Mouse (Mus musculus) neural tube, embryonic 15.5 days (tissue): Measurements from ENCODE around the gene Pfkm. TPM values are rescaled to one million over a fixed set of nuclear protein-coding genes. Genes with fewer than 3 reads are reported as not detected.

Source experiments
- ATAC-seq: fragments of 200-750 bp; cut with Nextera tagmentation; 2 replicates; pipeline ENCODE4 v1.8.0; 2017; ENCODE audit warnings: mild to moderate bottlenecking, moderate TSS enrichment, moderate library complexity; ENCODE audit not compliant: low FRiP score
- H3K27ac ChIP-seq: fragments of 300-500 bp; sonication (generic); replicated peaks from 2 replicates; pipeline ENCODE4 v1.5.1; 2015; ENCODE audit warnings: mild to moderate bottlenecking, inconsistent platforms
- H3K27me3 ChIP-seq: fragments of 300-500 bp; sonication (generic); replicated peaks from 2 replicates; pipeline ENCODE4 v1.6.1; 2015; ENCODE audit warnings: inconsistent platforms
- H3K36me3 ChIP-seq: fragments of 300-500 bp; sonication (generic); 2 replicates; pipeline ENCODE4 v1.6.1; 2015; ENCODE audit warnings: inconsistent platforms
- H3K4me1 ChIP-seq: fragments of 300-500 bp; sonication (generic); 2 replicates; pipeline ENCODE4 v1.6.1; 2015; ENCODE audit warnings: inconsistent platforms
- H3K4me2 ChIP-seq: fragments of 300-500 bp; sonication (generic); 2 replicates; pipeline ENCODE4 v1.6.1; 2015; ENCODE audit warnings: inconsistent platforms, mild to moderate bottlenecking, moderate library complexity
- H3K4me3 ChIP-seq: fragments of 300-500 bp; sonication (generic); replicated peaks from 2 replicates; pipeline ENCODE4 v1.5.1; 2015; ENCODE audit warnings: mild to moderate bottlenecking, inconsistent platforms
- H3K9ac ChIP-seq: fragments of 300-500 bp; sonication (generic); replicated peaks from 2 replicates; pipeline ENCODE4 v1.6.1; 2015; ENCODE audit warnings: mild to moderate bottlenecking, inconsistent platforms
- H3K9me3 ChIP-seq: fragments of 300-500 bp; sonication (generic); replicated peaks from 2 replicates; pipeline ENCODE4 v1.6.1; 2016; ENCODE audit warnings: inconsistent platforms
- WGBS: fragments of 180-500 bp; shearing (Covaris S2); methylation state at CpG from one replicate; pipeline ENCODE4 v1.1.7; 2015; ENCODE audit warnings: mixed read lengths; 5-methylcytosine and 5-hydroxymethylcytosine counted together
- polyA plus RNA-seq: library from polyadenylated mRNA; unstranded; fragments of >200 nt; fragmentation: Nextera tagmentation; extraction: Ambion mirVana; gene quantifications from 2 replicates; pipeline ENCODE4 v1.2.1, GENCODE M21; 2015

Gene Pfkm
- polyA plus RNA-seq, 1 experiment from 2014 or later, result 94.3 TPM

- H3K9ac ChIP-seq, result no peak overlapping the region
- H3K4me3 ChIP-seq, result no peak overlapping the region
- peaks cover 15% of the 10 kb centered on the region for H3K4me1 ChIP-seq
- H3K36me3 ChIP-seq, result peaks cover 43% of the 10 kb centered on the region
- no peak overlapping the region for H3K4me2 ChIP-seq
- H3K27ac ChIP-seq, result no peak overlapping the region
- H3K27me3 ChIP-seq, result no peaks in the 10 kb centered on the region
- 87% methylated on average over 9 of the region's 10 CpGs for WGBS
- no peaks in the 10 kb centered on the region for H3K9me3 ChIP-seq
- ATAC-seq, result no peak
Measured at GRCm38 (mm10) chr15:98142515-98142914, 50.1 kb downstream of the Pfkm start.

- Histone ChIP-seq H3K9me3 (no peaks in the 10 kb centered on the region), H3K27ac (peak overlapping the region; percentile 77), H3K4me1 (peaks cover 15% of the 10 kb centered on the region), H3K27me3 (no peaks in the 10 kb centered on the region), H3K4me3 (peak overlapping the region; percentile 85), H3K36me3 (peaks cover 21% of the 10 kb centered on the region), H3K9ac (peak overlapping the region; percentile 96), H3K4me2 (peak overlapping the region; percentile 84)
- peak; percentile 16 for ATAC-seq
- WGBS, result 2% methylated on average over 32 of the region's 36 CpGs
Measured at GRCm38 (mm10) chr15:98144861-98145507, 52.6 kb downstream of the Pfkm start.

- Histone ChIP-seq H3K36me3 (peaks cover 14% of the 10 kb centered on the region), H3K4me2 (peak overlapping the region; percentile 84), H3K27me3 (no peaks in the 10 kb centered on the region), H3K4me1 (peaks cover 15% of the 10 kb centered on the region), H3K9me3 (no peaks in the 10 kb centered on the region), H3K9ac (peak overlapping the region; percentile 96), H3K27ac (peak overlapping the region; percentile 77), H3K4me3 (peak overlapping the region; percentile 85)
- peak; percentile 97 for ATAC-seq
- 1% methylated on average over 38 of the region's 38 CpGs for WGBS
Measured at GRCm38 (mm10) chr15:98145559-98146181, 53.3 kb downstream of the Pfkm start.

- H3K4me3 ChIP-seq, result no peak overlapping the region
- ATAC-seq, result no peak
- H3K4me1 ChIP-seq, result peaks cover 13% of the 10 kb centered on the region
- no peak overlapping the region for H3K27ac ChIP-seq
- no peaks in the 10 kb centered on the region for H3K36me3 ChIP-seq
- no peak overlapping the region for H3K9ac ChIP-seq
- H3K9me3 ChIP-seq, result no peaks in the 10 kb centered on the region
- H3K4me2 ChIP-seq, result no peak overlapping the region
- 89% methylated on average over 3 of the region's 3 CpGs for whole genome bisulfite sequencing
- no peaks in the 10 kb centered on the region for H3K27me3 ChIP-seq
Measured at GRCm38 (mm10) chr15:98148356-98148755, 56.0 kb downstream of the Pfkm start.

GRCm38 (mm10) chr15:98149166-98149602 is 56.8 kb downstream of the Pfkm start:
- WGBS, result 85% methylated on average over 10 of the region's 10 CpGs
- Histone ChIP-seq H3K9ac (no peak overlapping the region), H3K9me3 (no peaks in the 10 kb centered on the region), H3K4me1 (peaks cover 13% of the 10 kb centered on the region), H3K27me3 (no peaks in the 10 kb centered on the region), H3K27ac (no peak overlapping the region), H3K4me2 (no peak overlapping the region), H3K4me3 (no peak overlapping the region), H3K36me3 (no peaks in the 10 kb centered on the region)
- ATAC-seq, result no peak

- Histone ChIP-seq H3K27me3 (no peaks in the 10 kb centered on the region), H3K4me2 (no peak overlapping the region), H3K9ac (no peak overlapping the region), H3K4me1 (no peaks in the 10 kb centered on the region), H3K36me3 (no peaks in the 10 kb centered on the region), H3K27ac (no peak overlapping the region), H3K9me3 (no peaks in the 10 kb centered on the region), H3K4me3 (no peak overlapping the region)
- 71% methylated on average over 7 of the region's 7 CpGs for WGBS
- ATAC-seq, result no peak
Measured at GRCm38 (mm10) chr15:98152916-98153315, 60.5 kb downstream of the Pfkm start.

- H3K4me2 ChIP-seq, result no peak overlapping the region
- no peaks in the 10 kb centered on the region for H3K36me3 ChIP-seq
- no peaks in the 10 kb centered on the region for H3K9me3 ChIP-seq
- WGBS, result 34% methylated on average over 3 of the region's 3 CpGs
- H3K27me3 ChIP-seq, result no peaks in the 10 kb centered on the region
- no peaks in the 10 kb centered on the region for H3K4me1 ChIP-seq
- no peak overlapping the region for H3K4me3 ChIP-seq
- no peak for ATAC-seq
- no peak overlapping the region for H3K27ac ChIP-seq
- no peak overlapping the region for H3K9ac ChIP-seq
Measured at GRCm38 (mm10) chr15:98153625-98154024, 61.2 kb downstream of the Pfkm start.

GRCm38 (mm10) chr15:98154146-98154545 is 61.8 kb downstream of the Pfkm start:
- no peak overlapping the region for H3K9ac ChIP-seq
- no peaks in the 10 kb centered on the region for H3K36me3 ChIP-seq
- H3K27ac ChIP-seq, result no peak overlapping the region
- H3K4me2 ChIP-seq, result no peak overlapping the region
- no peak overlapping the region for H3K4me3 ChIP-seq
- no peaks in the 10 kb centered on the region for H3K9me3 ChIP-seq
- H3K27me3 ChIP-seq, result no peaks in the 10 kb centered on the region
- H3K4me1 ChIP-seq, result no peaks in the 10 kb centered on the region
- WGBS, result 71% methylated on average over 4 of the region's 4 CpGs
- no peak for ATAC-seq

- no peak overlapping the region for H3K4me3 ChIP-seq
- H3K27ac ChIP-seq, result no peak overlapping the region
- H3K4me1 ChIP-seq, result no peaks in the 10 kb centered on the region
- H3K27me3 ChIP-seq, result no peaks in the 10 kb centered on the region
- no peaks in the 10 kb centered on the region for H3K36me3 ChIP-seq
- no peaks in the 10 kb centered on the region for H3K9me3 ChIP-seq
- H3K9ac ChIP-seq, result no peak overlapping the region
- no peak for ATAC-seq
- no peak overlapping the region for H3K4me2 ChIP-seq
- 81% methylated on average over 3 of the region's 3 CpGs for WGBS
Measured at GRCm38 (mm10) chr15:98154631-98155030, 62.2 kb downstream of the Pfkm start.

GRCm38 (mm10) chr15:98155272-98155671 is 62.9 kb downstream of the Pfkm start:
- WGBS, result 94% methylated on average over 5 of the region's 5 CpGs
- no peaks in the 10 kb centered on the region for H3K36me3 ChIP-seq
- H3K27me3 ChIP-seq, result no peaks in the 10 kb centered on the region
- H3K9me3 ChIP-seq, result no peaks in the 10 kb centered on the region
- H3K9ac ChIP-seq, result no peak overlapping the region
- ATAC-seq, result no peak
- no peaks in the 10 kb centered on the region for H3K4me1 ChIP-seq
- H3K4me3 ChIP-seq, result no peak overlapping the region
- H3K27ac ChIP-seq, result no peak overlapping the region
- H3K4me2 ChIP-seq, result no peak overlapping the region

GRCm38 (mm10) chr15:98155944-98156343 is 63.6 kb downstream of the Pfkm start:
- Histone ChIP-seq H3K4me2 (no peak overlapping the region), H3K27ac (no peak overlapping the region), H3K9ac (no peak overlapping the region), H3K4me3 (no peak overlapping the region), H3K36me3 (no peaks in the 10 kb centered on the region), H3K9me3 (no peaks in the 10 kb centered on the region), H3K4me1 (no peaks in the 10 kb centered on the region), H3K27me3 (no peaks in the 10 kb centered on the region)
- no peak for ATAC-seq
- 82% methylated on average over 4 of the region's 4 CpGs for WGBS

- Histone ChIP-seq H3K4me2 (no peak overlapping the region), H3K4me3 (no peak overlapping the region), H3K27me3 (no peaks in the 10 kb centered on the region), H3K4me1 (no peaks in the 10 kb centered on the region), H3K9ac (no peak overlapping the region), H3K9me3 (no peaks in the 10 kb centered on the region), H3K27ac (no peak overlapping the region), H3K36me3 (no peaks in the 10 kb centered on the region)
- ATAC-seq, result no peak
- WGBS, result 72% methylated on average over 1 of the region's 1 CpGs
Measured at GRCm38 (mm10) chr15:98157253-98157652, 64.9 kb downstream of the Pfkm start.
